Mouse (Mus musculus) megakaryocyte, embryonic 14.5 days (primary cell): ENCODE results near the gene Gas8.

ENCODE experiments used
- FLI1 ChIP-seq: IDR thresholded peaks from 2 replicates; pipeline ENCODE4 v1.6.1; 2012; ENCODE audit warnings: low read length, inconsistent platforms, mixed read lengths
- GATA1 ChIP-seq: IDR thresholded peaks from 3 replicates; pipeline ENCODE4 v1.6.1; 2012; ENCODE audit warnings: mixed read lengths, low read length, inconsistent platforms, borderline replicate concordance

DNA sequence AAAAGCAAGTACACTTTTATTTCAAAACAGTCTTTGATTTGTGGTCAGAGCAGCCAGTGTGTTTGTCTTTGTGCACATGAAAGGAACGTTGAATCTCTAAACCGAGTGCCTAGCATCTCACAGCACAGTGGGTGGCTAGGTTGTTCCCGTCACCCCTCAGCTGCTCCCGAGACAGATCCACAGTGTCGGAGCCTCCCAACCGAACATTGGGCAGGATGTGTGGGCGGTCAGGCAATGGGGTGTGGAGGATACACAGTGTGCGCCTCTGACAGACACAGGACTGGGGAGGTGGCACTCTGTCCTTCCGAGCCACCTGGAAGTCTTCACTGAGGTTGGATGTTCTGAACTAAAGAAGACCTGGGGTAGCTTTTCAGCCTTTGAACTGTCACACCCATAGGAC is 12.9 kb upstream of the Gas8 start:
- no peak for TF ChIP-seq GATA1
- TF ChIP-seq FLI1 = no peak
